Mouse (Mus musculus): ENCODE data around the gene Nprl3. TPM values are rescaled to one million over a fixed set of nuclear protein-coding genes. Genes with fewer than 3 reads are reported as not detected.
A peak's percentile ranks its signal among the peaks of the same experiment; 100 is the strongest.

Gene Nprl3
- polyA plus RNA-seq, 1 experiment, result 118 TPM

DNA sequence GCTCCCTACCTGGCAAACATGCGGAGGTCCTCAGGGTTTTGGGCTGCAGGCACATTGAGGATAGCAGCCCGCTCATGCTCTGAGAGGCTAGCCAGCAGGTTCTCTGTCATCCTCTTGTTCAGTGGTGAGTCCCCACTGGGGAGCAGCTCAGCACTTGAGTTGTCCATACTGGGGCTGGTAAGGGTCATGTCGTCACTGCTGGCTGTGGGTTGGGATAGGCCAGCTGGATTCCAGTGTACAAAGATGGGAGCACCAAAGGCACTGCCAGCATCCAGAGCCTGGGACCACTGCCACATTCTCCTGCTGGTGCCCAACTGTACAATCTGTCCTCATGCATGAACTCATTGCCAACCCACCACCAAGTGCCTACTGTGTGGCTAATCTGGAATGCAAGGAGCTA is 33.6 kb downstream of the Nprl3 start:
- Histone ChIP-seq H3K27ac (ENCODE audit: control insufficient read depth, insufficient read depth, low read length) (no peak overlapping the region), H3K27me3 (ENCODE audit: control insufficient read depth, insufficient read depth, low read length) (no peaks in the 10 kb centered on the region), H3K4me1 (replicated peaks; ENCODE audit: control insufficient read depth, insufficient read depth, low read length) (no peaks in the 10 kb centered on the region; the same call in 1 of the 2 replicates), H3K4me3 (ENCODE audit: control insufficient read depth, insufficient read depth, low read length) (no peak overlapping the region), H3K36me3 (ENCODE audit: control insufficient read depth, insufficient read depth, low read length) (peaks cover 22% of the 10 kb centered on the region; the same call in 1 of the 2 replicates)
- DNase-seq, result no peak
- WGBS, result 100% methylated on average over 3 of the region's 3 CpGs
- no peak for TF ChIP-seq POLR2A (IDR thresholded peaks at IDR 0.05; ENCODE audit: control insufficient read depth, extremely low read depth, insufficient read depth, low read length, poor library complexity)
- no peak for TF ChIP-seq CTCF (IDR thresholded peaks at IDR 0.05; ENCODE audit: borderline replicate concordance, control insufficient read depth, extremely low read depth, insufficient read depth, low read length, poor library complexity)

DNA sequence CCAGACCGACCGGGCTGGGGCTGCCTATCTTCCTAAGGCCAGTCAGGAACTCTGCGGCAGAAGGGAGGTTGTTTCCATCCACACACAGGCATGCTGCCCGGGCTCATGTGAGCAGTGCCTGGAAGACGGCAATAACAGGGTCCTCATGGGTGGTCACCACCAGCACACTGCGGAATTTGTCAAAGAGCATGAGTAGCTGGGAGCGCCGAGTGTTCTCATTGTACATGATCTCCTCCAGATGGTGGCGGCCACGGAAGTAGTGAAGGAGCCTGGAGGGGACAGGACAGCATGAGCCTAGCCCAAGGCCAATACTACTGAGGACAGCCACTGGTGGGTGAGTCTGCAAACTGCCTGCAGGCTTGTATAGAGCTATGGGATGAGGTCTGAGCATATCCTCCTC is 34.7 kb downstream of the Nprl3 start:
- H3K4me3 ChIP-seq (ENCODE audit: control insufficient read depth, insufficient read depth, low read length), result no peak overlapping the region
- no peak for DNase-seq
- no peaks in the 10 kb centered on the region for H3K27me3 ChIP-seq (ENCODE audit: control insufficient read depth, insufficient read depth, low read length)
- WGBS, result 97% methylated on average over 10 of the region's 10 CpGs
- H3K4me1 ChIP-seq (replicated peaks; ENCODE audit: control insufficient read depth, insufficient read depth, low read length), result no peaks in the 10 kb centered on the region; the same call in 1 of the 2 replicates
- no peak for TF ChIP-seq CTCF (IDR thresholded peaks at IDR 0.05; ENCODE audit: borderline replicate concordance, control insufficient read depth, extremely low read depth, insufficient read depth, low read length, poor library complexity)
- TF ChIP-seq POLR2A (IDR thresholded peaks at IDR 0.05; ENCODE audit: control insufficient read depth, extremely low read depth, insufficient read depth, low read length, poor library complexity), result no peak
- peaks cover 22% of the 10 kb centered on the region; the same call in 1 of the 2 replicates for H3K36me3 ChIP-seq (ENCODE audit: control insufficient read depth, insufficient read depth, low read length)
- H3K27ac ChIP-seq (ENCODE audit: control insufficient read depth, insufficient read depth, low read length), result no peak overlapping the region

DNA sequence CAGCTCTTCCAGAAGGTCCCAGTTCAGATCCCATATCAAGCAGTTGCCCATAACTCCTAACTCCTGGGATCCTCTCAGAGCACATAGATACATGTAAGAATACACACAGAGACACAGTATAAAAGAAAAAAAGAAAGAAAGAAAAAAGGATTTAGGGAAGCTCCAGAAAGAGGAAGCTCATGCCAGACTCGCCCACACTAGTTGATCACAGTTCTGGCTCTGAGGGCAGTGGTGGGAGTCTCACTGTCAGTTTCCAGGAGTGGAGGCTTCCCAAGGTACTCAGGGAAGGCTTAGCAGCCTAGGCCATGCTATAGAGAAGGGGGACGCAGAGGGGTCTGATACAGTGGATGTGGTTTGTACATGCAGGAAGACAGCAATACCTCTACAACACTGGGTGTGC is 36.4 kb downstream of the Nprl3 start:
- no peak for DNase-seq
- Histone ChIP-seq H3K27ac (ENCODE audit: control insufficient read depth, insufficient read depth, low read length) (no peak overlapping the region), H3K27me3 (ENCODE audit: control insufficient read depth, insufficient read depth, low read length) (no peaks in the 10 kb centered on the region), H3K4me3 (ENCODE audit: control insufficient read depth, insufficient read depth, low read length) (no peak overlapping the region), H3K4me1 (replicated peaks; ENCODE audit: control insufficient read depth, insufficient read depth, low read length) (peaks cover 6% of the 10 kb centered on the region), H3K36me3 (ENCODE audit: control insufficient read depth, insufficient read depth, low read length) (peaks cover 22% of the 10 kb centered on the region; the same call in 1 of the 2 replicates)
- TF ChIP-seq CTCF (IDR thresholded peaks at IDR 0.05; ENCODE audit: borderline replicate concordance, control insufficient read depth, extremely low read depth, insufficient read depth, low read length, poor library complexity), result no peak
- 77% methylated on average over 2 of the region's 2 CpGs for WGBS

DNA sequence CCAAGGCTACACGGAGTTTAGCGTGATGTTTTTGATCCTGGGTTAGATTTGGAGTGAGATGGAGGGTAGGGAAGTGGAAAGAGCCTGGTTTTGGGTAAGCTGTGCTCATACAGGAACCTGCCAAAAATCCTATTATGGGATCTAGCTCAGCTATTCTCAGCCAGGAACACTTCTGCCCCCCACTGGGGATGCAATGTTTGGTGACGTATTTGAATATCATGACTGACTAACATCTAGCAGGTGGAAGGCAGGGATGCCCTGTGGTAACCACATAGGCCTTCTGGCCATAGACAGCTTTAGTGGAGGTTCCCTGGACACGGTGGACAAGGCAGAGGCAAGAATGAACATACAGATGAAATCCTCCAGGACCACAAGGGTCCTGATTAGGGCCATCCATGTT is 37.3 kb downstream of the Nprl3 start:
- Histone ChIP-seq H3K27ac (ENCODE audit: control insufficient read depth, insufficient read depth, low read length) (no peak overlapping the region), H3K27me3 (ENCODE audit: control insufficient read depth, insufficient read depth, low read length) (no peaks in the 10 kb centered on the region), H3K4me1 (replicated peaks; ENCODE audit: control insufficient read depth, insufficient read depth, low read length) (peaks cover 14% of the 10 kb centered on the region), H3K36me3 (ENCODE audit: control insufficient read depth, insufficient read depth, low read length) (peaks cover 22% of the 10 kb centered on the region; the same call in 1 of the 2 replicates), H3K4me3 (ENCODE audit: control insufficient read depth, insufficient read depth, low read length) (no peak overlapping the region)
- DNase-seq, result no peak
- TF ChIP-seq CTCF (IDR thresholded peaks at IDR 0.05; ENCODE audit: borderline replicate concordance, control insufficient read depth, extremely low read depth, insufficient read depth, low read length, poor library complexity) (no peak), POLR2A (IDR thresholded peaks at IDR 0.05; ENCODE audit: control insufficient read depth, extremely low read depth, insufficient read depth, low read length, poor library complexity) (no peak)
- 93% methylated on average over 4 of the region's 4 CpGs for WGBS

DNA sequence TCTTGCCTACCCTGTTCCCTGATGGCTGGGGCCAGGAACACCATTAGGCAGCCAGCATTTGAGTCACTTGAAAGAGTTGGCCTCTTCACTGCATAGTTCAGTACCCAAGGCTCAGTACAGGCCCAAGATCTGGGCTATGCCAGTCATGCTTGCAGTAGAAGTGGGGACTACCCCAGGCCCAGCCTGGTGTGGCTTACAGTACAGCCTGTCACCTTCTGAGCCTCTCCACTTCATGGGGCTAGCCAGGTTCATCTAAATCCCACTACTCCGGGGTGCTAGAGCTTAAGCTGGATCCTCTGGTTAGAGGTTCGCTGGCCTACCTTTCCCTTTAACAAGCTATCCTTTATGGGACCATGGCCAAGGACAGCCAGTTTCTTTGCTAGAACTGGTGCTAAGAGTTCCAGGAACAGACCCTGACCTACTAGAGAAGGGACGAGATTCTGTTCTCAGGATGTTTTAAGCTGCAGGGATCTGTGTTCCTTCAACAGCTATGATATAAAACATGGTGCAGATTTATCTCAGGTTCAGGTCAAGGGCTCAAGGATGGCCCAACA is 39.1 kb downstream of the Nprl3 start:
- Histone ChIP-seq H3K36me3 (ENCODE audit: control insufficient read depth, insufficient read depth, low read length) (peaks cover 14% of the 10 kb centered on the region; the same call in 1 of the 2 replicates), H3K27ac (ENCODE audit: control insufficient read depth, insufficient read depth, low read length) (no peak overlapping the region), H3K4me1 (replicated peaks; ENCODE audit: control insufficient read depth, insufficient read depth, low read length) (peaks cover 21% of the 10 kb centered on the region), H3K27me3 (ENCODE audit: control insufficient read depth, insufficient read depth, low read length) (peaks cover 3% of the 10 kb centered on the region; the same call in 1 of the 2 replicates), H3K4me3 (ENCODE audit: control insufficient read depth, insufficient read depth, low read length) (no peak overlapping the region)
- 97% methylated on average over 3 of the region's 3 CpGs for WGBS
- DNase-seq, result no peak
- TF ChIP-seq CTCF (IDR thresholded peaks at IDR 0.05; ENCODE audit: borderline replicate concordance, control insufficient read depth, extremely low read depth, insufficient read depth, low read length, poor library complexity) (no peak), POLR2A (IDR thresholded peaks at IDR 0.05; ENCODE audit: control insufficient read depth, extremely low read depth, insufficient read depth, low read length, poor library complexity) (no peak)

DNA sequence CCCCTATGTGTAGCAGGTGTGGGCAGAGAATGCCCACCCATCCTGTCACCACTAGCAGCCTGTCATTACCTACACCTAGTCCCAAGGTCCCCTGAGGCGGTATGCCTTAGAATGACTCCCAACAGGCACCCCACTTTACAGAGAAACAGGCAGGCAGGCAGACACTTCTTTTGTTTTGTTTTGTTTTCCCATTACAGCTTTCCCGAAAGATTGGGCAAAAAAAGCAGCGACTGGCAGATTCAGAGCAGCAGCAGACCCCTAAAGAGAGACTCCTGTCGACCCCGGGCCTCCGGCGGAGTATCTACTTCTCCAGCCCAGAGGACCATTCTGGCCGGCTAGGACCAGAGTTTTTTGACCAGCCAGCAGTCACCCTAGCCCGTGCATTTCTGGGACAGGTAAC is 40.0 kb downstream of the Nprl3 start:
- H3K4me1 ChIP-seq (replicated peaks; ENCODE audit: control insufficient read depth, insufficient read depth, low read length), result peaks cover 21% of the 10 kb centered on the region
- no peak overlapping the region for H3K4me3 ChIP-seq (ENCODE audit: control insufficient read depth, insufficient read depth, low read length)
- no peak for TF ChIP-seq CTCF (IDR thresholded peaks at IDR 0.05; ENCODE audit: borderline replicate concordance, control insufficient read depth, extremely low read depth, insufficient read depth, low read length, poor library complexity)
- no peak for TF ChIP-seq POLR2A (IDR thresholded peaks at IDR 0.05; ENCODE audit: control insufficient read depth, extremely low read depth, insufficient read depth, low read length, poor library complexity)
- H3K27me3 ChIP-seq (ENCODE audit: control insufficient read depth, insufficient read depth, low read length), result peaks cover 11% of the 10 kb centered on the region; the same call in 1 of the 2 replicates
- WGBS, result 97% methylated on average over 9 of the region's 9 CpGs
- peaks cover 14% of the 10 kb centered on the region; the same call in 1 of the 2 replicates for H3K36me3 ChIP-seq (ENCODE audit: control insufficient read depth, insufficient read depth, low read length)
- no peak overlapping the region for H3K27ac ChIP-seq (ENCODE audit: control insufficient read depth, insufficient read depth, low read length)
- no peak for DNase-seq

DNA sequence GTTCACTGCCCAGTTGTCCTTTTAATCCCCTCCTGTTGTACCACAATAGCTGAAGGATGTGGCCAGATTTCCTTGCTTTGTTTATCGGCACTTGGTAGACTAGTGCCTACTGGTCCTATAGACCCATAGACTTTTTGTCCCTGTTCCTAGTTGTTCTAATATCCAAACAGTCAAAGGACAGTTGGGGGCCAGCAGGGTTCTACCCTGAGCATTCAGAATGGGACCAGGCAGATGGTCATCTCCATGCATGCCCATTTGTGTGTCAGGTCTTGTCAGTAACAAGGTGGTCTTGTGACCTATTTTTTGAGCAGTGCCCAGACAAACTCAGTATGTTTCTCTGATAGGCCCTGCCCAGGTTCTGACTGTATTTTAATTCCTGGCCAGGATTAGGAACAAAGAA is 40.5 kb downstream of the Nprl3 start:
- Histone ChIP-seq H3K4me1 (replicated peaks; ENCODE audit: control insufficient read depth, insufficient read depth, low read length) (peaks cover 26% of the 10 kb centered on the region), H3K27me3 (ENCODE audit: control insufficient read depth, insufficient read depth, low read length) (peaks cover 11% of the 10 kb centered on the region; the same call in 1 of the 2 replicates), H3K27ac (ENCODE audit: control insufficient read depth, insufficient read depth, low read length) (no peak overlapping the region), H3K4me3 (ENCODE audit: control insufficient read depth, insufficient read depth, low read length) (peak overlapping the region; percentile 72), H3K36me3 (ENCODE audit: control insufficient read depth, insufficient read depth, low read length) (peaks cover 9% of the 10 kb centered on the region; the same call in 1 of the 2 replicates)
- no peak for TF ChIP-seq POLR2A (IDR thresholded peaks at IDR 0.05; ENCODE audit: control insufficient read depth, extremely low read depth, insufficient read depth, low read length, poor library complexity)
- no peak for TF ChIP-seq CTCF (IDR thresholded peaks at IDR 0.05; ENCODE audit: borderline replicate concordance, control insufficient read depth, extremely low read depth, insufficient read depth, low read length, poor library complexity)
- no peak for DNase-seq
- WGBS, result 33% methylated on average over 1 of the region's 1 CpGs

Data from thymus, adult 2 months (tissue).